Mouse (Mus musculus): ENCODE results near the gene Camta1. TPM values are rescaled to one million over a fixed set of nuclear protein-coding genes. Genes with fewer than 3 reads are reported as not detected.

The Camta1 gene
- total RNA-seq (2023), result 10 to 100 TPM; 37.6 to 38.1 TPM

DNA sequence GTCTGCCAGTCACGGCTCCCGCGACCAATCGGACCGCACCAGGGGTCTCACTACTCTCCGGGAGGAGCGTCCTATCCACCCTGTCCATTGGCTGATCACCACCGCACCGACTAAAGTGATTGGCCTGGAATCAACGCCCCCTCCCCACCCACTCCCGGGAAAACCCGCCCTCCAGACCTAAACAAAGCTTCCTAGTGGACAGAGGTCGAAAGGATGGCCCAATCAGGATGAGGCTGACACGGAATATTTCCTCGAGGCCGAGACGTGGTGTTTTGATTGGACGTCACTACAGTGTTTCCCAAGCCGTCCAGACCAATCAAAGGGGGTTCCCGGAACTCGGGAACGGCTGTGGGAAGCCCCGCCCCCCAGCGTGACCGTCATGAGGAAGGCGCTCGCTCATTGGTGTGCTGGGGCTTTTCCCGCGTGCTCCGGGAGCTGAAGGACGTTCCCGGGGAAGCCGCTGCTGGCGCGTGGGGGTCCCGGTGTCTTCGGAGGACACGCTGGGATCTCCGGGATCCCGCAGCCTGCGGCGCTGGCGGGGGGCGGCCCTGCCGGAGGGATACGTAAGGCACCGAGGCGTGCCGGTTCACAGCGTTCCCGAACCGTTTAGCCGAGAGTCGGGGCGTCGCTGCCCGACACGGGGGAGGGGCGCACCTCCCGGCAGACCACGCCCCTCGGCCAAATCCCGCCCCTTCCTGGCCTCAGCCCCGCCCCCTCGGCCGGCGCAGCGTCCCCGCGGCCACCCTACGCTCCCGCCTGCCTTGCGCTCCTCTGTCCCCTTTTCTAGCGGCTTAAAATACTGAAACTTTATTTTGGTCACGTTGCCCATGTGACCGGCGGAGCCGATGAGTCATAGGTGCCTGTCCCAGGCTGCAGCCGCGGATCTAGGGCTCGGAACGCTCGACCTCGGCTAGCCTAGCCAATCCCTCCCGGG, at the start of gene Camta1:
Gene Camta1 (minus strand): TSS at position 71 of the 934 bp plus-strand sequence.

DNA sequence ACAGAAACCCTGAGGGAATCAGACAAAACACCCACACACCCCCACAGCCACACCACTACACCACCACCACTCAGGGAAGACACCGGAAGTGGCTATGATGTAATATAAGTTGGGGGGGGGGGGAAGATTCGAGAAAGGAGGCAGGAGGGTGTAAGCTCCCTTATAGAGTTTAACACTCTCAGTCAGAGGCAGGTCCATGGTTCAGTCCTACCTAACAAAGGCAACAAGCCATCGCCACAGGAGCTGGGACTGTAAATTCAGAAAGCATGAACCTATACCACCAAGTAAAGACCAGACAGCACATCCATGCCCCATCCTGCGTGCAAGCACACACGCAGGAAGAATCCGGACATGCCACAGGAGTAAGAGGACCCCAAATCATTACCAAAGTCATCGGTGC, 772.4 kb downstream of the Camta1 start, which contains the start of gene Gm13090:
Gene Gm13090 (plus strand): TSS at position 301 of the 400 bp plus-strand sequence.

DNA sequence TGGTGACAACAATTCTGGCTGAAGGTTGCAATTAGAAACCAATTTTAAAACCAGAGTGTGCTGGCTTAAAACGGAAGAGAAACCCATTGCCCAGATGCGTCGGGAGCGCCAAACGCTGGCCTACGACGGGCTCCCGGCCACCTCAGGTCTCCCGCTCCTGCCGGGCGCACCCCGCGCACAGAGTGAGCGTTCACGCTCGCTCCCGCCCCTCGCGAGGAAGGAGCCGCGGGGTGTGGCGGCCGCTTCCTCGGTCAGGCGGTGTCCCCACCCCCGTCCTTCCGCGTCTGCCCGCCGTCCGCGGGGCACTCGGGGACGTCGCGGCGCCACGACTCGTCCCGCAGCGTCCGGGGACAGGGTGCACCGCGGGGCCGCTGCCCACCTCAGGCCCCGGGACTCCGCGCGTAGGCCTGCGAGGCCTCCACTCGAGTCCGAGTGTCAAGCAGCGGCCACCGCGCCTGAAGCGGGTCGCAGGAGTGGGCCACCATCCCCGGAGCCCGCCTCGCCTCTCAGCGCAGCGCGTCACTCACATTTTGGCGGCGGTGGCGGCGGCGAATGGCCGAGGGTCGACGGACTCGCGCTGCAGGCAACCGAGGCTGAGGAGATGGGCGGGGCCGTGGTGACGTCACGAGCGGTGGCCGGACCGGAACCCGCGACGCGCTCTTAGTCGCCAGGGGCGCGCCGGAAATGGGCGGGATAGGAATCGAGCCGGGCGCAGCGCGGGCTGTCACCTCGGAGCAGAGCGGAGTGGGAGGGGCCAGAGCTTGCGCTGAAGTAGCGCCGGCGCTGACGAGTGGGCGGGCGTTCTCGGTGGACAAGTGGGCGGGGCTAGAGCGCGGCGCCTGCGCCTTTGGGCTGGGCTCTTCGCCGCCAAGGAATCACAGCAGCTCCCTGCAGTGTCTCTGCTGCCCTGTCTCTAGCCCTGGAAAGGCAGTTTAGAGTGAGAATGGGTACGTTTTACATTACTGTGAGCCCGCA, 804.0 kb downstream of the Camta1 start, which contains the start of gene Vamp3:
Gene Vamp3 (minus strand): TSS at position 617 of the 975 bp plus-strand sequence.

DNA sequence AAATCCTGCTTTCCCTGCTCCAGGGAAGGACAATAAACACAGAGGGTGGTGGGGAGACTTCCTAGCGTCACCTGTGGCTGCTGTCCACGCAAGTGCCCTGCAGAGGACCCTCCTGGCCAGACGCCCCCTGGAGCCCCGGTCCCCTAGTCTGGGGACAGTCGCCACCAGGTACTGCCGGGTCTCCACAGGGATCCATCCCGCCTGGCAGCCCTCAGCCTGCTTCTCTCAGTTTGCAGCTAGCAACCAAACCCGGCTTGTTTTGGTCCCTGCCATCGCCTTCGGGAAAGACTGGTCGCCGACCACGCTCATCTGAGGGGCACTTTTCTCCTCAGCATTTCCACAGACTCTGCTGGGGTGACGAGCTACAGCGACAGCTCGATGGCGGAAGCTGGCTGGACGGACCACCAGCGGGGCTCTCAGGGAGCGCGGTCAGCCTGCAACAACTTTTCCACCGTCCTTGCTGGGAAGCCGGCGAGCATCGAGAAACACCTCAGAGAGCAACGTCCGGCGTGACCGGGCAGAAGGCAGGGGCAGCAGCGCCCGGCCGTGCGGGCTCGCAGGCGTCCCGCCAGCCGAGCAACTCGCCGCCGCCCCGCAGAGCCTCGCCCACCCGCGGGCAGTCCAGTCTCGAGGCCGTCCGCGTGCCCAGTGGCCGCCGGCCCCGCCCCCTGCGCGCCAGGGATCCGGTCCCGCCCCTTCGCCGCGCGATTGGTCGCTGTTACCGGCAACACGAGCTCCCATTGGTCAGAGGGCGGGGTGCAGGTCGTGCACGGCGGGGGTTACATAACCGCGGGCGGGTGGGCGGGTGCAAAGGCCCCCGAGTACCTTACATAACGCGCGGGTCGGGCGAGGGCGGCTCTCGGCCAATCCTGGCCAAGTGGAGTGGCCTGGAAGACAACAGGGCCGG, 817.4 kb downstream of the Camta1 start, which contains the start of gene Per3:
Gene Per3 (minus strand): TSS at position 629 of the 907 bp plus-strand sequence.

DNA sequence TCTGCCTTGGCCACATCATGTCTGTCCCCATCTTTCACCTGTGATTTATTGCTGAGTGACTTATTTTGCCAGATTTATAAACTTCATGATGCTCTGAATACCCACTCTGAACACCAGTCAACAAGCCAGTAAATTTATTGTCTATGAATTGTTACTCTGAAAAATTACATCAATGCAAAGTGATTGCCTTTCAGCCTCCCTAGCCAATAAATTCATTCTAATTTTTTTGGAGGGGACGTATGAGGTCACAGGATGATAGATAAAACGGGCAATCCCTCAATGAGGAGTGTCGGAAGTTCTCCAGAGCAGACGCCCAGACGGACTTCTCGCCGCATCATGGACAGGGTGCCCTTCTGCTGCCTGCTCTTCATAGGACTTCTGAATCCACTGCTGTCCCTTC, 864.9 kb downstream of the Camta1 start, which contains the start of gene Uts2:
Gene Uts2 (plus strand): TSS at position 301 of the 400 bp plus-strand sequence.

DNA sequence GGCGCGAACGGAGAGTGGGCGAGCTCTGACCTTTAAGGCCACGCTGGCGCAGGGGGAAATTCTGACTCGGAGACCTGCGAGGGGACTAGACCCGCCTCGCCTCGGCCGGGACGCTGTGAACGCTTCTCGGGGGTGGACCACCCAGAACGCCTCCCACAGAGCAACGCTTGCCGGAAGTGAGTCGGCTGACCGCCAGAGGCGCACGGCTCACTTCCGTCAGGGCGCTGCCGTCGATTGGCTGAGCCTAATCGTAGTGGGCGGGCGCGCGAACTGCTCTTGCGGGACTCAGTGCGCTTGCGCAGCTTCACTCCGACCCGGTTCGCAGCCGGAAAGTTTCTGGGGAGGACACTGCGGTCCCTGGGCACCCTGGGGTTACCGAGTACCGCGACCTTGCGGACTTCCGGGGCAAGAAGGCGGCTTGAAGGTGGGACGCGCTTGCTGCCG, 947.4 kb downstream of the Camta1 start, which contains the start of the genes Park7 and Tnfrsf9:
Gene Park7 (minus strand): TSS at position 148 of the 444 bp plus-strand sequence.
Gene Tnfrsf9 (plus strand): TSS at position 273 of the 444 bp plus-strand sequence.

Other genes with a start within 250 kb of the Camta1 start
- gene Dnajc11, start 71.8 kb upstream of the Camta1 start, total RNA-seq (2023), result 10 to 100 TPM; 54.1 to 56.7 TPM
- gene Thap3, start 127.1 kb upstream of the Camta1 start, total RNA-seq (2023), result 10 to 100 TPM; 48.5 to 53.2 TPM
- 10 to 100 TPM; 11.0 to 13.6 TPM for gene Phf13, start 134.4 kb upstream of the Camta1 start, total RNA-seq (2023)
- gene Klhl21, start 146.9 kb upstream of the Camta1 start, total RNA-seq (2023), result 10 to 100 TPM; 31.3 to 31.8 TPM
- 10 to 100 TPM; 16.7 to 21.6 TPM for gene Zbtb48, start 165.8 kb upstream of the Camta1 start, total RNA-seq (2023)
- gene Tas1r1, start 176.7 kb upstream of the Camta1 start, total RNA-seq (2023), result not detected
- 10 to 100 TPM; 42.6 to 45.7 TPM for gene Nol9, start 177.4 kb upstream of the Camta1 start, total RNA-seq (2023)
- gene Plekhg5, start 210.6 kb upstream of the Camta1 start, total RNA-seq (2023), result 1 to 10 TPM; 3.5 to 4.1 TPM